Mouse (Mus musculus) left cerebral cortex, adult 2 months (tissue): Measurements from ENCODE around the gene Melk. TPM values are rescaled to one million over a fixed set of nuclear protein-coding genes. Genes with fewer than 3 reads are reported as not detected.

Experiments
- DNase-seq, 2 experiments: peaks; one replicate each; pipeline ENCODE4 v3.0.0; 2021 to 2022; ENCODE audit warnings: low spot score in 2 of 2, mixed read lengths in 1 of 2; ENCODE audit errors: extremely low spot score in 1 of 2
- H3K27ac ChIP-seq: fragments of 200-600 bp; 2 replicates; pipeline ENCODE4 v1.8.1; 2022
- H3K4me3 ChIP-seq: fragments of 200-600 bp; 2 replicates; pipeline ENCODE4 v1.8.1; 2022
- CTCF ChIP-seq: fragments of 200-600 bp; IDR thresholded peaks from 2 replicates; pipeline ENCODE4 v1.8.1; 2022; ENCODE audit warnings: antibody characterized with exemption, mild to moderate bottlenecking, moderate library complexity
- intact Hi-C: fragments of 180-260 bp; cut with DNase I; formaldehyde crosslinking; loops from one replicate; pipeline ENCODE4 v1.15.1; 2025
- long read RNA-seq, 2 experiments: library from polyadenylated mRNA; stranded (forward); transcript quantifications; one replicate each; pipeline ENCODE4 v2.0.0; 2021; ENCODE audit warnings: borderline mapping rate in 2 of 2
- total RNA-seq, 2 experiments: library from RNA; stranded (reverse); gene quantifications; 2 replicates each; pipeline ENCODE4 v1.2.3; 2021

Melk gene
- total RNA-seq: under 1 TPM; 0.63 to 0.81 TPM
- long read RNA-seq, experiment 1, partial matches to known transcripts: 0 of 1 reads
- long read RNA-seq, experiment 1, other reads (novel, unspliced or antisense): 1 of 1 reads
- long read RNA-seq, experiment 2: 0 reads

DNA sequence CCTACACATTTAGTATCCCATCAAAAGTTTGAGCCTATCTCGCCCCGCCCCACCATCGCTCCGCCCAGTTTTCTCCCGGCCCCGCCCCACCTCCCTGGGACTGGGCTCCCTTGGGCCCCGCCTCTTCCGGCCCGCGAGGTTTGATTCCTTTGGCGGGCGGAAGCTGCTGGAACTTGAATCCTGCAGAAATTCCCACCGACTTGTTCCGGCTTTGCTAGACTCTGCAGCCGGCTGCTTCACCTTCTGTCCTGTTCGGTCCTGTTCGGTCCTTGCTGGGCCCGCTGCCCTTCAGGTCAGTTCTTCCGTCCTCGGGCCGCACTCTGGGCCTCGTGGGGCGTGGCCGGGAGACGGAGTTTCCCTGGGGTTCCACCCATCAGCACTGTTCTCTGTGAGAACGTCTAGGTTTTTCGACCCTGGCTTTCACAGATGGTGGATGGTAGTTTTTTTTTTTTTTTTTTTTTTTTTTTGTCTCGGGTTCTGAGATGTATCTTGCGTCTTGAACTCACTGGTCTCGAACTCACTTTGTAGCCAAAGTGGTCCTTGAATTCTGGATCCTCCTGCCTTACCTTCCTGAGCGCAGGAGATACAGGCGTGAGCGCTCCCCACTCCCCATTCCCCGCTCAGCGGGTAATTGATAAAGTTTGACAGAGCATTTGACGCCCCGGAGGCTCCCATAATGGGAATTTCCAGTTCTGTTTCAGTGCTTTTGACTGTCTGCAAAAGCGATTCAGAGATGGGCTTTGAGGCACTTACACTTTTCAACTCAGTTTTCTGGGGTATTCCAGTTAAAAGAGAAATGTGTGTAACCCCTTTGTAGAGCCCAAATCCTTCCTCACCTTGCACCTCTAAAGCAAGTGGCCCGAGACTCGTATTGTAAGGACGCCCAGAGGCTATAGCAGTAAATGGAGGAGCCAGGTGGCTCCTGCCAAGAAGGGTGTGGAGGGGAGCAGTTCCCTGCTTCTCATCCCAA is at the start of gene Melk:
Gene Melk, plus strand, starts transcription at position 96 of the 970 bp plus-strand sequence.
- peak; percentile 35 to 49 for DNase-seq
- no peak for TF ChIP-seq CTCF
- Histone ChIP-seq H3K4me3 (peak within 1 kb of the TSS; percentile 58), H3K27ac (no peak within 1 kb of the TSS)
- intact Hi-C loops: loop anchor here (5.0 kb wide), 1 partner anchor 229 kb away; no protein-coding TSS in a partner anchor

DNA sequence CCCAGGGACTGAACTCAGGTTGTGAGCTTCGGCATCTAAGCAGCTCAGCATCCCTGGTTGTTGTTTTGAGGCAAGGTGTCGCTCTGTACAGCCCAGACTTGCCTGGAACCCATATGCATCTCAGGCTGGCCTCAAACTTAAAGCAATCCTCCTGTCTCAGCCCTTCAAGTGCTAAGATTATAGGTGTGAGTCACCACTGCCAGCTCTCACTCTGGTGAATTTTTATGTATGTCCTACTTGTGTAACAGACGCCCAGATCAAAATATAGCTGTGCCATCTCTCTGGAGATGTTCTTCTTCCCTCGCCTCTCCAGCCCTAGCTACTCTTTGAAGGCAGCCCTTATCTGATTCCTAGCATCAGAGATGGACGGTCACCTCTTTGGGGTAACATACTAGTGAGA is 49.2 kb upstream of the Melk start:
- DNase-seq: no peak
- TF ChIP-seq CTCF: no peak
- peak overlapping the region; percentile 85 for H3K27ac ChIP-seq
- no peak overlapping the region for H3K4me3 ChIP-seq
- intact Hi-C loops: no loop called here

DNA sequence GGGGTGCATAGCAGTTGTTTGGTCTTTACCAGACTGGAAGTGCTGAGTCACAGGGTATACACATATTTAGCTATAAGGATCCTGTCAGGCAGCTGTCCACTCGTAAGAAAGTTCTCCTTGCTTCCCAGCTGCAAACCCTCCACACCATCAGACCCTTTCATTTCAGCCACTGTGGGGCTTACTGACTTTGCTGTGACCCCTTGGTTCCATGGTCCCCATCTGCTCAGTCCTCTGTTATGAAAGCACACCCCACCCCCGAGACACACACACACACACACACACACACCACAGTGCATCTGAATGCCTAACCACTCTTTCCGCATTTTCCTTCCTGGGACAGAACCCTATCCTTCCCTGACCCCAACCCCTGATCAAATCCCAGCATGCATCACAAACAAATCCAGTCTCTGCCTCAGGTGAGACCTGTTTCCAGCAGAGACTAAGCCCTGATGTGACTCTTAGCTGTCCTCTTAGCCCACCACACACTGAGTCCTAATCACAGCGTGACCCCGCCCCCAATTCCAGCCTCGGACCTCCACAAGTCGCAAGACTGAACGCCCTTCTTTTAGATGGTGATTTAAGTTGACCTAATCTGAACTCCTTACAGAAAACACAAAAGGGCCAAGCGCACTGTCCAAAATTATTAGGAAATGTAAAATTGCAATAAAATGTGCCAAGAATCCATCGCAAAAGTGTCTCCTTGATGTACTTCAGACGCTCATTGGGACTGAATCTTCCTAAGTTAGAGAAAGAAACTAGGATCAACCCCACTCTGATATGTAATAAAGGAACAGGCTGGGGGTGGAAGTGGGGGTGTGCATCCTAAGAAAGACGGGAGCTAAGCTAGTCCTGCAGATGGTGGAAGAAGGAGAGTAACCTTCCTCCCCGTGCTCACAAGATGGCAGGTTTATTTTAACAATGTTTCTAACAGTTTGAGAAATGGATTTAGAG is 48.4 kb upstream of the Melk start:
- DNase-seq: peak in 1 of 2 experiments; percentile 37
- intact Hi-C loops: loop anchor here (2.0 kb wide), 1 partner anchor 17 kb away; no protein-coding TSS in a partner anchor
- no peak overlapping the region for H3K4me3 ChIP-seq
- peak overlapping the region; percentile 85 for H3K27ac ChIP-seq
- TF ChIP-seq CTCF: no peak

DNA sequence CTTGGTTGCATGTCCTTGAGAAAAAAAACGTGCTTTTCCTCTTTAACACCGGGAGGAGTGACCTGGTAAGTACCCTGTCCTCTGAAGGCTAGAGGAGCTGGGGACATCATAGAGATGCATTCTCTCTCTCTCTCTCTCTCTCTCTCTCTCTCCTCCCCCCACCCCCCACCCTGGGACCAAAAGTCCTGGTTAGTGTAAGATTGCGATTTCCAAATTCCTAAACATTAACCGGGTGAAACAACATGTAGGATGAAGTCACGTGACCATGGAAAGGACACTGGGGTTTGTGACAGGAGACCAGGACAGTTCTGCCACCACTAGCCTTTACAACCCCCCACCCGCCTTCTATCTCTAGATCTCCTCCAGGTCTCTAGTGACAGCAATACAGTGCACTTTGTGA is 47.5 kb upstream of the Melk start:
- no peak for DNase-seq
- TF ChIP-seq CTCF: no peak
- no peak overlapping the region for H3K4me3 ChIP-seq
- H3K27ac ChIP-seq: no peak overlapping the region
- intact Hi-C loops: loop anchor here (2.0 kb wide), 1 partner anchor 16 kb away; no protein-coding TSS in a partner anchor

DNA sequence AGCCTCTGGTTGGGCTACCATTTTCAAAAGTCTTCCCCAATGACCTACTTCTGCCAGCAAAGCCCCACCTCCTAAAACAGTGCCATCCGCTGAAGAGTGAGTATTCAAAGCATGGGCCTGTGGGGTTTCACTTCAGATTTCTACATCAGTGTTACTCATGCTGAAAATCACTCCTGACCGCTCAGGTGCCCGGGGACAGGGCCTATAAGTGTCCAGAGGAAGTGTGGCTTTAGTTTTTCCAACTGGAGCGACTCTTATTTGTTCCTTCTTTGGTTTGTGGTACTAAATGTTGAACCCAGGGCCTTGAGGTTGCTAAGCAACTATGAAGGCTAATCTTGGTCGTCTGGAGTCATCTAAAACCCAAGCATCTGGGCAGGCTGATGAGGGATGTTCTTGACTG is 46.1 kb upstream of the Melk start:
- DNase-seq: no peak
- intact Hi-C loops: no loop called here

DNA sequence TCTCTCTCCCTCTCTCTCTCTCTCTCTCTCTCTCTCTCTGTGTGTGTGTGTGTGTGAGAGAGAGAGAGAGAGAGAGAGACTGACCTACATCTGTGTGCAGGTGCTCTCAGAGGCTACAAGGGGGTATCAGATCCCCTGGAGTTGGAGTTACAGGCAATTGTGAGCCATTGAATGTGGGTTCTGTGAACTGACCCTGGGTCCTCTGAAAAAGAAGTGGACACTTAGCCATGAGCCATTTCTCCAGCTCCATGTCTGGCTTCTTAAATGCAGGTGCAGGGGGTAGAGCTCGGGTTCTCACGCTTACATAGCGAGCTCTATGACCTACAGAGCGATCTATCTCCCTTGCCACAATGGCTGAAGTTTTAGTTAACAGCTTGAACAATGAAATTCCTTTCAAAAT is 41.5 kb upstream of the Melk start:
- DNase-seq: no peak

More for the DNA sequence above, 46.1 kb upstream of the Melk start:
- Histone ChIP-seq H3K27ac (no peak overlapping the region), H3K4me3 (no peak overlapping the region)
- no peak for TF ChIP-seq CTCF

DNA sequence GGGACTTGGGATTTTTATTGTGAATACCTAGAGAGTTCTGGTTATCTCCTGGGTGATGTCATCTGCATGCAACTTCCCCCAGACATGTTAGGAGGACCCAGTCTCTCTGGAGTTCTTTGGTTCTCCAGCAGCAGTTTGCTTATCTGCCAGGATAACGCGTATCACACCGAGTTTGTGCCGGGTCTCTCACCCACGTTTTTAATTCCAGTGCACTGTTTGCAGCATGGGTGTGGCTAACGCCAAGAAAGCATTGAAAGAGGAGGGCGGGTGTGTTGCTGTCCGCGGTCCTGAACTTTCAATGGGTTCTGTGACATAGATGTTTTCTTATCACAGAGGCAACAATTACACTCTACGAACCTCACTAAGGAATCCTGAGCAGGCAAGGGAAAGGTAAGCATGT is 40.4 kb upstream of the Melk start:
- intact Hi-C loops: no loop called here
- Histone ChIP-seq H3K4me3 (no peak overlapping the region), H3K27ac (no peak overlapping the region)
- no peak for TF ChIP-seq CTCF
- DNase-seq: no peak

More for the DNA sequence above, 41.5 kb upstream of the Melk start:
- intact Hi-C loops: no loop called here
- TF ChIP-seq CTCF: no peak
- Histone ChIP-seq H3K27ac (no peak overlapping the region), H3K4me3 (no peak overlapping the region)

DNA sequence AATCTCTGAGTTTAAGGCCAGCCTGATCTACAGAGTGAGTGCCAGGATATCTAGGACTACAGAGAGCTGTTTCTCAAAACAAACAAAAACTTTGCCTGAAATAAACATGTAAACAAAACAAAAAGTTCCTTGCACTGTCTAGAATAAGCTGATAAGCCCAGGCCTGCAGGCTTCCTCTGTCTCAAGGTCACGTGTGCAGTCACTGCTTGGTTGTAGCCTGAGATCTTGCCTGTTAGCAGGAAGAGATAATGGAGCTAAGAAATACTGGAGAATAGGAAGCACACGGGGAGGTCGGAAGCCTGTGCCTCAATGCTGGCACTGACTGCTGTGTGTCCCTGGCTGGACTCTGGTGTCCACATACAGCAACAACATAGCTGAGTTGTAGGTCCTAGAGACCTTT is 35.2 kb upstream of the Melk start:
- intact Hi-C loops: no loop called here
- Histone ChIP-seq H3K4me3 (no peak overlapping the region), H3K27ac (no peak overlapping the region)
- DNase-seq: no peak
- TF ChIP-seq CTCF: no peak

DNA sequence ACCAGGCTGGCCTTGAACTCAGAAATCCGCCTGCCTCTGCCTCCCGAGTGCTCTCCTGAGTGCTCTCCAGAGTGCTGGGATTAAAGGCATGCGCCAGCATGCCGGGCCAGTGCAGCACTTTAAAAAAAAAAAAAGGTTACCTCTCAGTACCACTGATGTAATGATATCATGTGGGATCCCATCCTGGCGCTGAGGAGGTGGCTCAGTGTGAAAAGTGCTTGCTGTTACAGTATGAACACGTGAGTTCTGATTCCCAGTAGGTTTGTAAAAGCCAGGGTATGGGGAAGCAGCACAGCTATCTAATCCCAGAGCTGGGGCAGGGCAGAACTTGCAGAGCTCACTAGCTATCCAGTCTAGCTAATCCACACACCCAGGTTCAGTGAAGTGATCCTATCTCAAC is 33.2 kb upstream of the Melk start:
- H3K27ac ChIP-seq: no peak overlapping the region
- no peak for DNase-seq
- no peak for TF ChIP-seq CTCF
- no peak overlapping the region for H3K4me3 ChIP-seq
- intact Hi-C loops: no loop called here

DNA sequence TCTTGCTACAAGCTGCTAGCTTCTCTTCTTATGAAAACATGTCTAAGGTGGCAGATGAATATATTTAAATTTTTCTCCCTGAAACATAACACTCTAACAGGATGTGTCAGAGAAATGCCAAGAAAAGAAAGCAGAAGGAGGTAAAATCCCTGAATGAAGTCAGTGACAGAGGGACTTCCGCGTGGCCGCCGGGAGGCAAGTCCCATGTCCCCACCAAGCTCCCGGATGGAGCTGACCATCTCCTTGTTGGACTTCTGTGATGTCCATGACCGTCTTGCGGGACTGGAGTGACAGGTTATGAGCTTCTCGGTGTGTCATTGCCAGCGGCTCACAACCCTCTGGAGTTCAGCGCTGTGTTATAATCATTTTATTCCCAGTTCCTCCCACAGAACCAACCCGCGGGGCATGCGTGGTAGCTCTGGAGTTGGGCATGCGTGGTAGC is 31.3 kb upstream of the Melk start:
- Histone ChIP-seq H3K4me3 (no peak overlapping the region), H3K27ac (peak overlapping the region; percentile 78)
- intact Hi-C loops: loop anchor here (2.0 kb wide), 1 partner anchor 17 kb away; no protein-coding TSS in a partner anchor
- DNase-seq: peak; percentile 22 to 44
- TF ChIP-seq CTCF: no peak

DNA sequence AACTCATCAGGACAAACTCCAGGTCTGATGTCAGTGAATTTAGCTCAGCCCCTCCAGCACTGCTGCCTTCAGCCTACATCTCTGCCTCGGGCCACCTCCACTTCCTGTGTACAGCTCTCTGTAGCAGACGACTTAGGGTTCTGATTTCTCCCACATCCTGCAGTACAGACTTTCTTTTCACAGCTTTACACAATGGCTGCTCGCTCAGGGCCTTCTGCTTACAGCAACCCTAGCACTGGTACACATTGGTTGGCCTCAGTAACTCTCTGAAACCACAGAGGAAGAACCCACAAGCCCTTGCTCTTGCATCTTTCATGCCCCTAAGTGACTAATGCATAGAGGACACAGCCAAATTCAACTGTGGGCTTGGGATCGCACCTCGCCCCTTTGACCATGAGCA is 29.5 kb upstream of the Melk start:
- no peak for TF ChIP-seq CTCF
- intact Hi-C loops: no loop called here
- Histone ChIP-seq H3K27ac (no peak overlapping the region), H3K4me3 (no peak overlapping the region)
- DNase-seq: no peak
